Mouse (Mus musculus): ENCODE measurements around the gene Vmn2r6.
"Not testable (repeated sequence)": the region's sequence is repeated elsewhere in the genome, so short reads cannot be mapped to it uniquely, and the experiment has no call there.

Vmn2r6 gene

GRCm38 (mm10) chr3:64565730-64566129 lies at the start of gene Vmn2r6:
Vmn2r6 (minus strand) TSS chr3:64565830.
- not testable (repeated sequence) for DNase-seq

- peak; percentile 3 to 11 for DNase-seq
Measured at GRCm38 (mm10) chr3:64587618-64588017, 22.0 kb upstream of the Vmn2r6 start.

- not testable (repeated sequence) for DNase-seq
Measured at GRCm38 (mm10) chr3:64568793-64569192, 3.2 kb upstream of the Vmn2r6 start.

- DNase-seq, result not testable (repeated sequence)
Measured at GRCm38 (mm10) chr3:64523585-64523984, 42.0 kb downstream of the Vmn2r6 start.

- not testable (repeated sequence) for DNase-seq
Measured at GRCm38 (mm10) chr3:64509742-64510141, 55.9 kb downstream of the Vmn2r6 start, which contains the start of gene Vmn2r5. Vmn2r5 (minus strand) TSS chr3:64509842.
